Mouse (Mus musculus): ENCODE data around the gene Syncrip. TPM values are rescaled to one million over a fixed set of nuclear protein-coding genes. Genes with fewer than 3 reads are reported as not detected.
A peak's percentile ranks its signal among the peaks of the same experiment; 100 is the strongest.

Syncrip gene
- total and polyA plus RNA-seq, 3 experiments: 125 to 162 (median 153) TPM

DNA sequence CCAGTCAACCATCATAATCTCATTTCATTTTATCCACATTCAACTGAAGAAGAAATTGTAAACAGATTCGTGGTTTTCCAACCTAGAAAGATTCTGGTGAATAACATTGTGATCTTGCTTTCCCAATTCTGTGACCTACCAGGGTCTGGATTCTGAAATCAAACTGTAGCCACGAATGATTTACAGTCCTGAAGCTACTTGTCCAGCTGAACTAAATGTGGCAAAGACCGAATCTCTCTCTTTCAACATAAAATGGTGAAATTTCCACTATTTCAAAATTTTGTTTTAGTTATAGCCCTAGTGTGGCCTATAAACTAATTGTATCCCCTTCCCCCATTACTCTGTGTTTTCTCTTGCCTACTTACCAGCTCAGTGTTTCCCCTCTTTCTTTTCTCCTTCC is 47.2 kb upstream of the Syncrip start:
- H3K4me1 ChIP-seq (ENCODE audit: control insufficient read depth in 1 of 2, insufficient read depth in 2 of 2, low read length in 2 of 2): peaks cover 7 to 9% of the 10 kb centered on the region in 2 experiments
- no peaks in the 10 kb centered on the region for H3K27me3 ChIP-seq (ENCODE audit: control insufficient read depth in 1 of 2, insufficient read depth in 2 of 2, low read length in 2 of 2)
- TF ChIP-seq TBP (IDR thresholded peaks at IDR 0.05; ENCODE audit: low read depth, low read length) (no peak), SMC3 (IDR thresholded peaks at IDR 0.05; ENCODE audit: low read depth, low read length) (no peak), MYB (IDR thresholded peaks at IDR 0.05; ENCODE audit: low read depth, low read length) (no peak), UBTF (IDR thresholded peaks at IDR 0.05; ENCODE audit: borderline replicate concordance, insufficient read depth, low read depth, low read length) (no peak), TCF12 (IDR thresholded peaks at IDR 0.05; ENCODE audit: low read depth, low read length) (no peak), BHLHE40 (IDR thresholded peaks at IDR 0.05; ENCODE audit: borderline replicate concordance, low read depth, low read length) (no peak), EP300 (IDR thresholded peaks at IDR 0.05; ENCODE audit: low read depth in 1 of 2, low read length in 2 of 2) (no peak), POLR2AphosphoS2 (IDR thresholded peaks at IDR 0.05; ENCODE audit: low read length) (no peak), MAZ (IDR thresholded peaks at IDR 0.05; ENCODE audit: low read depth, low read length) (no peak), MXI1 (IDR thresholded peaks at IDR 0.05; ENCODE audit: low read depth, low read length) (no peak), CHD1 (IDR thresholded peaks at IDR 0.05; ENCODE audit: low read depth, low read length) (no peak), ZMIZ1 (IDR thresholded peaks at IDR 0.05; ENCODE audit: low read depth, low read length) (no peak), ZKSCAN1 (IDR thresholded peaks at IDR 0.05; ENCODE audit: low read depth, low read length) (no peak), GATA1 (IDR thresholded peaks at IDR 0.05; ENCODE audit: low read depth, low read length) (no peak), ZC3H11A (IDR thresholded peaks at IDR 0.05; ENCODE audit: low read depth, low read length) (no peak), ZNF384 (IDR thresholded peaks at IDR 0.05; ENCODE audit: low read depth, low read length) (no peak), USF2 (IDR thresholded peaks at IDR 0.05; ENCODE audit: borderline replicate concordance in 1 of 2, insufficient read depth in 1 of 2, low read depth in 1 of 2, low read length in 2 of 2) (no peak), CTCF (IDR thresholded peaks at IDR 0.05 in 2 of 3, conservative IDR thresholded peaks at IDR 0.05 in 1 of 3; ENCODE audit: control insufficient read depth in 1 of 3, insufficient read depth in 1 of 3, low read depth in 2 of 3, low read length in 3 of 3, poor library complexity in 1 of 3, severe bottlenecking in 1 of 3) (no peak), JUND (IDR thresholded peaks at IDR 0.05; ENCODE audit: low read depth, low read length) (no peak), CHD2 (IDR thresholded peaks at IDR 0.05; ENCODE audit: low read length) (no peak)
- H3K79me2 ChIP-seq (ENCODE audit: control insufficient read depth, insufficient read depth, low read length, poor library complexity): no peaks in the 10 kb centered on the region
- H3K4me3 ChIP-seq (ENCODE audit: control insufficient read depth in 1 of 2, insufficient read depth in 1 of 2, low read depth in 2 of 2, low read length in 2 of 2): no peak overlapping the region
- H3K36me3 ChIP-seq (ENCODE audit: control insufficient read depth in 1 of 2, insufficient read depth in 2 of 2, low read length in 2 of 2): peaks cover 0 to 28% of the 10 kb centered on the region in 2 experiments; a peak in 2 of 4 replicates
- no peak overlapping the region for H3K27ac ChIP-seq (ENCODE audit: control insufficient read depth, low read depth, low read length)
- H3K9ac ChIP-seq (ENCODE audit: control insufficient read depth, low read depth, low read length, poor library complexity, severe bottlenecking): no peak overlapping the region
- DNase-seq (ENCODE audit: low read depth, low spot score): no peak
- no peaks in the 10 kb centered on the region for H3K9me3 ChIP-seq (replicated peaks; ENCODE audit: insufficient read depth, low read length)

DNA sequence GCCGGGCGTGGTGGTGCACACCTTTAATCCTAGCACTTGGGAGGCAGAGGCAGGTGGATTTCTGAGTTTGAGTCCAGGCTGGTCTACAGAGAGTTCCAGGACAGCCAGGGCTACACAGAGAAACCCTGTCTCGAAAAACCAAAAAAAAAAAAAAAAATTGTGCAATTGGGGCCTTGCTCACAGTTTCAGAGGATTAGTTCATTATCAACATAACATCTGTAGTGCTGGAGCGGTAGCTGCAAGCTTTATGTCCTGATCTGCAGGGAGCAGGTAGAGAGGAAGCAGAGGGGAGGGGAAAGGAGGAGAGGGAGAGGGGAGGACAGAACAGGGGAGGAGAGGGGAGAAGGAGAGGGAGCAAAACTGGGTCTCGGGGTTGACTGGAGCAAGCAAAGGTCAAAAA is 46.4 kb upstream of the Syncrip start:
- Histone ChIP-seq H3K4me1 (ENCODE audit: control insufficient read depth in 1 of 2, insufficient read depth in 2 of 2, low read length in 2 of 2) (peaks cover 7 to 9% of the 10 kb centered on the region in 2 experiments), H3K27me3 (ENCODE audit: control insufficient read depth in 1 of 2, insufficient read depth in 2 of 2, low read length in 2 of 2) (no peaks in the 10 kb centered on the region), H3K9ac (ENCODE audit: control insufficient read depth, low read depth, low read length, poor library complexity, severe bottlenecking) (peak overlapping the region; percentile 28; the same call in 1 of the 2 replicates), H3K36me3 (ENCODE audit: control insufficient read depth in 1 of 2, insufficient read depth in 2 of 2, low read length in 2 of 2) (peaks cover 0 to 28% of the 10 kb centered on the region in 2 experiments; a peak in 2 of 4 replicates), H3K79me2 (ENCODE audit: control insufficient read depth, insufficient read depth, low read length, poor library complexity) (0 out of 2 replicates have a peak, but pooled peaks cover 1% of the 10 kb centered on the region), H3K9me3 (replicated peaks; ENCODE audit: insufficient read depth, low read length) (no peaks in the 10 kb centered on the region), H3K27ac (ENCODE audit: control insufficient read depth, low read depth, low read length) (0 out of 2 replicates have a peak overlapping the region, but pooled peaks have one; percentile 13), H3K4me3 (ENCODE audit: control insufficient read depth in 1 of 2, insufficient read depth in 1 of 2, low read depth in 2 of 2, low read length in 2 of 2) (no peak overlapping the region)
- DNase-seq (ENCODE audit: low read depth, low spot score): peak; percentile 49
- TF ChIP-seq NELFE (IDR thresholded peaks at IDR 0.05; ENCODE audit: low read depth, low read length) (no peak), GATA1 (IDR thresholded peaks at IDR 0.05; ENCODE audit: low read depth, low read length) (peak; percentile 34; the same call in 1 of the 2 replicates), TCF12 (IDR thresholded peaks at IDR 0.05; ENCODE audit: low read depth, low read length) (peak; percentile 35; the same call in 1 of the 2 replicates), ZNF384 (IDR thresholded peaks at IDR 0.05; ENCODE audit: low read depth, low read length) (peak; percentile 90), TAL1 (IDR thresholded peaks at IDR 0.05; ENCODE audit: low read length) (peak; percentile 48), EP300 (IDR thresholded peaks at IDR 0.05; ENCODE audit: low read depth in 1 of 2, low read length in 2 of 2) (peak in 1 of 2 experiments; percentile 51; a peak in 2 of 4 replicates), NRF1 (IDR thresholded peaks at IDR 0.05; ENCODE audit: insufficient read depth, low read depth, low read length, poor library complexity, severe bottlenecking) (no peak)

Data from MEL (cell line).